Mouse (Mus musculus) kidney, postnatal 25 days (tissue): ENCODE measurements at regions not wholly inside any gene's neighbourhood (a gene's known extent, or its start where the extent isn't known, plus 50 kb on each side); places are given as distances from the start of the nearest gene placed in this dataset.

Experiments
- DNase-seq, 2 experiments: peaks; one replicate each; pipeline ENCODE4 v3.0.0; 2021; ENCODE audit warnings: mixed read lengths in 2 of 2

GRCm38 (mm10) chr10:126176759-126177473, 210.9 kb downstream of the Lrig3 start:
- no peak for DNase-seq

DNA sequence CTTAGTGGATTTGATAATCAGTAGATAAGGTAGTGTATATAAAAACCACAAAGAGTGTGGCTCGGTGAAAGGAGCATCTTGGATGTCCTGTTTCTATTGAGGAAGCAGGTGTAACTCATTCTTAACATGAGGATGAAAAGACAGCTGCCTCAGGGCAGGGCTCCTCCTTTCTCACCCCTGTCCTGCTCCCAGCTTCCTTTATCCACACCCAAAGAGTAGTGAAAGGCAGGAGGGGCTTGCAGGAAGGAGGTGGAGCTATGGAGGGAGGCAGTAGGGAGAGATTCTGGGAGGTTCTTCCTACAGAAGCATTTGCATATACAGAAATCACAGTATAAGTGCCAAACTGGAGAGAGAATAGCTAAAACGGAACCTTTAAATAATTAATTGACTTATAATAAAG, 216.4 kb downstream of the Lrig3 start:
- DNase-seq: no peak

DNA sequence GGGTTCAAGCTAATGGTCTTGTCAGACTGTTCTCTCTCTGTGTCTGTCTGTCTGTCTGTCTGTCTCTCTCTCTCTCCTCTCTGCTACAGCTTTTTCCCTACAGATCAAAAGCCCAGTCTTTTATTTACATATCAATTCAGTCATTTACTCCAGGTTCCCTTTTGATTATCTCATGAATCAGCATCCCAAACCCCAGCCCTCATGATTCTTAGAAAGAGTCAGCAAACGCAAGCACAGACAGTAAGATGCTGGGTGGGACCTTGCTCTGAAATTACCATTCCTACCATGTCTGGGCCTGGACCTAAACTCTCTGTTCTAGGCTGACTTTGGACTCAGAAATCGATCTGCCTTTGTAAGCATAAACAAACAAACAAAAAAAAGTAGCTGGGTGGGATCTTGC, 218.0 kb downstream of the Lrig3 start:
- DNase-seq: no peak

DNA sequence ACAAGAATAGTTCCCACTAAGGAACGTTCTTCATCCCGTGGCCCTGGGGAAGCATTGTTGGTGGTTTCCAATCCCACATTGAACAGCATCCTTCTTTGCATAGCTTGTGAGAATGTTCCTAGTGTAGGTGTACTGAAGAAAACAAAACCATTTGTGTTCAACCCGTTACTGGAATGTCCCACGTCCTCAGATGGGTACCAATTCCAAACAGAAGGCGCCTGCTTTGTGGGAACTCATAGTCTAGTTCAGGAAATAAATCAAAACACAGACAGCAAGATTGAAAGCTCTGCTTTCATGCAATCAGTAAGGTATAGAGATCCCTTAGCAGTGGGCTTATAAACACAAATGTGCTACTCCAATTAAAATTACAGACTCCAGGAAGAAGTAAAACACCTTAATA, 219.4 kb downstream of the Lrig3 start:
- DNase-seq: no peak

- no peak for DNase-seq
Measured at GRCm38 (mm10) chr10:126186086-126186485, 220.1 kb downstream of the Lrig3 start.

DNA sequence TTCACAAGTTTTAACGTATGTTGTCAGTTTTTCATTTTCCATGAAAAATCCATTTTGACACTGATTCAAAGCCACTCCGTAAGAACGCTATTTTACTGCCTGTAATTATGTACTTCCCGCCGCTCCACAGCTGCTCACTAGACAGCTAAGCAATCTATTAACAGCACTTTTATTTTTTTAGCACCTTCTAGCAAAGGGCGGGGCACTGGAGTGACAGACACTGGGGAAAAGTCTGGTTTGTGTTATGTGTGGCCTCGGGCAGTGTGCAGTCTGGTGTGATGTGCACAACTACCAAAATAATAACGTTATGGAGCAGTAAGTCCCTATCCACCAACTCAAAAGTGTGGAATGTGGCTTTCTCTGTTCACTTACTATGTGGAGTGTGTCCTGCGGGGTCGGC, 223.0 kb downstream of the Lrig3 start:
- no peak for DNase-seq
